Mouse (Mus musculus) heart, adult 18-20 months (tissue): ENCODE results near the gene Naaladl2. TPM values are rescaled to one million over a fixed set of nuclear protein-coding genes. Genes with fewer than 3 reads are reported as not detected.

Source experiments
- DNase-seq, 2 experiments: peaks; one replicate each; pipeline ENCODE4 v3.0.0; 2021 to 2022; ENCODE audit warnings: mixed read lengths in 1 of 2
- total RNA-seq, 2 experiments: library from RNA; stranded (reverse); gene quantifications; 2 replicates each; pipeline ENCODE4 v1.2.3; 2021

The Naaladl2 gene
- total RNA-seq, 2 experiments from 2014 or later, result 0.35 to 0.62 TPM

- DNase-seq, result no peak
Measured at GRCm38 (mm10) chr3:23972747-23973667, 1171.1 kb downstream of the Naaladl2 start.

DNA sequence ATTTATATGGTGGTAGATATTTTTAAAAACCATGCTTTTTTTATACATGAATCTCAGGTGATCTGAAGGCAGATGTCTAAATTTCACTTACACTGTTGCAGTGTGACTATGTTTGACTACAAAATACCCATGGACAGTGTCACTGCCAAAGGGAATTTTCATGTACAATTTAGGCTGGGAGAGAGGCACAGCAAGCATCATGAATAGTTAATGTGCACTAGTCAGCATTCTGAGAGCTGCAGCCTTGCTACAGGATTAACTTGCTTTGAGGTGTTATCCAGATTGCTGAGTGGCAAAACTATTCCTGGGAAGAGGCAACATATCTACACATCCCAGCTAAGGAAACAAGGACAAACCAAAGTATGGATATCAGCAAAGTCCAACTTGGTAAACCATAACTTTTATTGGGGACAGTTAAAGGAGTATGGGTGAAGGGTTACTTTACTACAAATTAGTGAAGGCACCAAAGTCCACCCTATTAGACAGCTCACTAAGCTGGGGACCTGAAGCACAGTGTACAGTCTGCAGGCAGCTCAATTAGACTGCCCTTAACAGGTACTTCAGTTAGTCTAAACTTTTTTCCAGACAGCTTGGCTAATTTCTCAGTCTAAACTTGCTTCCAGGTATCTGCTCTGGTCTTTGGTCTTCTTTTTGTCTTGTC lies 1181.0 kb downstream of the Naaladl2 start:
- no peak for DNase-seq

- DNase-seq, result no peak
Measured at GRCm38 (mm10) chr3:23946182-23946581, 1197.9 kb downstream of the Naaladl2 start.

GRCm38 (mm10) chr3:23937299-23937698 lies 1206.8 kb downstream of the Naaladl2 start:
- peak; percentile 3 to 4 for DNase-seq

GRCm38 (mm10) chr3:23928097-23928496 lies 1216.0 kb downstream of the Naaladl2 start:
- no peak for DNase-seq

DNA sequence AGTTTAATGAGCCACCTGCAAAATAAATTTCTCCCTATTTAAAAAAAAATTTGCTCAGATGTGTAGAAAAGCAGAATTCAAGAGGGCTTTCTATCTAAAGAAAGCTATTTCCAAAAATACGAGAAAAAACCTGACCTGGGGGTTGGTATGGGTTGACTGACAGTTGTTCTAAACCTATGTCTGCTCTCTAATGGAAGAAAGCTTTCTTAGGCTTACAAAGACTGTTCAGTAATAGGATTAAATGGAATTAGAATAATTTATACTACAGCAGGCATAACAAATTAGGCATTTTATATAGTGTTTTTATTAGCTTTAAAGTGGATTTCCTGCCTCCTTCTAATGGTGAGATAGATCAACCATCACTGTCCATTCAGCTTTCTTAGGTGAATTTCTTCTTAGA lies 1236.4 kb downstream of the Naaladl2 start:
- DNase-seq, result no peak

DNA sequence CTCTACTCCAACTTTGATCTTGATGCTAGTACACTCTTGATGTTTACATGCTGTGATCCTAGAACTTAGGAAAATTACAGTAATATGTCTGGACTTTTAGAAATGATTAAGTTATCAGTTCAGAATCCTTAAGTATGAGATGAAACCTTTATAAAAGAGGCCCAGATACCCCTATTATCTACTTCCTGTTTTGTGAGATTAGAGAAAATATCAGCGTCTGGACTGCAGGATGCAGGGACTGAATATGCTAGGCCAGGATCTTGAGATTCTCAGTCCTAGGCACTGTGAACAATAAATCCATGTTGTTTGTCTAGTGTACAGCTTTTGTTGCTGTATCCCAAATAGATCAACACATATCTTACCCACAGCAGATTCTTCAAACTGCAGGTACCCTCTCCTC lies 1278.4 kb downstream of the Naaladl2 start:
- no peak for DNase-seq

DNA sequence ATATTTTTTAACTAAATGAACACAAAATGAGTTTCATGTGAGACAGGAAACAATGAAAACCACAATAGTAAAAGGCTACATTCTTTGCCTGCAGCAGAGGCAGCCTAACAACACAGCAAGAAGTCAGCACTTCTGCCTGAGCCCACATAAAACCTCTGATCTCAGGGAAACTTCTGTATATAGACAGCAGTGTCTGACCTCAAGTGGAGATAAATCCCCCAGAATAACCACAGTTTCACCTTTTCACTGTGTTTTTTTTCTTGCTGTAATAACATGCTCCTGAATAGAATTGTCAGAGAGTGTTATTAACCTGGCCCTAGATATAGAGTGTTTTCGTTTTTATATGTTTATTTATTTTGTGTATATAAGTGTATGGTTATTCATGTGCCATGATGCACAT lies 1286.8 kb downstream of the Naaladl2 start:
- no peak for DNase-seq

GRCm38 (mm10) chr3:23817585-23817984 lies 1326.5 kb downstream of the Naaladl2 start:
- DNase-seq, result peak; percentile 12 to 23

GRCm38 (mm10) chr3:23758746-23759145 lies 1385.3 kb downstream of the Naaladl2 start:
- DNase-seq, result peak; percentile 33 to 35
